Mouse (Mus musculus) brain, embryonic 14.5 days (tissue): ENCODE data around the gene Ankrd9.

Experiments used
- CTCF ChIP-seq: fragments of 200-500 bp; IDR thresholded peaks from 2 replicates; pipeline ENCODE4 v1.5.1; 2012; ENCODE audit warnings: inconsistent platforms, mild to moderate bottlenecking, moderate library complexity, borderline replicate concordance; ENCODE audit not compliant: insufficient read depth, insufficient read length; ENCODE audit errors: extremely low read depth
- POLR2A ChIP-seq: fragments of 200-500 bp; IDR thresholded peaks from 2 replicates; pipeline ENCODE4 v1.6.1; 2012; ENCODE audit warnings: mild to moderate bottlenecking, inconsistent platforms, borderline replicate concordance; ENCODE audit not compliant: poor library complexity, insufficient read depth, insufficient read length, severe bottlenecking; ENCODE audit errors: extremely low read depth

DNA sequence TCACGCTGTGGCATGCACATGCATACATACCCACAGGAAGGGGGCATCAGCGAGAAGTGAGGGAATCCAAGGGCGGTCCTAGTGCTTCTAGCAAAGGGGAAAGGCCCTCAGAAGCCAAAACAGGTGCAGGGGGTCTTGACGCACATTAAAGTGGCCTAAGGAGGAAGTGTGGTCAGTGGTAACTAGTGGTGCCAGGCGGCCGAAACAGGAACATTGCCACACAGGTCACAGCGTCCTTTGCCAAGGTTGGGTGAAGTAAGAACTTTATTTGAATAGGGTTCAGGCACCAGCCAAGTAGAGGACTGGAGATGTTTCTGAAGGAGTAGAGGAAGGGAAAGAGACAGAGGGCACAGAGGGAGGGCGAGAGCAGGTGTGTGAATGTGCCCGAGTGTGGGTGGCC lies 6.3 kb upstream of the Ankrd9 start:
- TF ChIP-seq CTCF: no peak
- no peak for TF ChIP-seq POLR2A
